Mouse (Mus musculus): ENCODE data around the gene Moxd1.

DNA sequence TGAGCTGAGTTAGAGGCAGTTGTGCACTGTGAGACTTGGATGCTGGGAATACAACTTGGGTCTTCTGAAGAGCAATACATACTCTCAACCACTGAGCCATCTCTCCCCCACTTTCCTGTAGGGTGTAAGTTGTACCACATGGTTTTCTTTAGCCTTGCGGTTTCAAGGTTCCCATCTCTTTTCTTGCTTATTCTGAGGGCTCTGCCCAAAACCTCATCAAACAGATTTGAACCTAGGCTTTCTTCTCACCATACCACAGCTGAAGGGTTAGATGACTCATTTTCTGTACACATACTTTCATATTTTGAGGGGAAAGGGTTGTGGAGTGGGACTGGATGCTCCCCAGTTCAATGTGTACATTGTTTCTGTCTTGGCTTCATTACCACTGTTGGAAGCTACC lies 69.4 kb downstream of the Moxd1 start:
- no peak for TF ChIP-seq CTCF (IDR thresholded peaks at IDR 0.05; ENCODE audit: insufficient read depth, low read depth, low read length)
- TF ChIP-seq POLR2A (IDR thresholded peaks at IDR 0.05; ENCODE audit: insufficient read depth, low read depth, low read length) = no peak
